Mouse (Mus musculus) spleen, postnatal 14 days (tissue): ENCODE data around the gene Kctd11.

Experiments
- DNase-seq, 2 experiments: peaks; one replicate each; pipeline ENCODE4 v3.0.0; 2021 to 2022; ENCODE audit warnings: low spot score in 2 of 2

Gene Kctd11

GRCm38 (mm10) chr11:69849128-69849527 lies 32.1 kb downstream of the Kctd11 start:
- DNase-seq = no peak

DNA sequence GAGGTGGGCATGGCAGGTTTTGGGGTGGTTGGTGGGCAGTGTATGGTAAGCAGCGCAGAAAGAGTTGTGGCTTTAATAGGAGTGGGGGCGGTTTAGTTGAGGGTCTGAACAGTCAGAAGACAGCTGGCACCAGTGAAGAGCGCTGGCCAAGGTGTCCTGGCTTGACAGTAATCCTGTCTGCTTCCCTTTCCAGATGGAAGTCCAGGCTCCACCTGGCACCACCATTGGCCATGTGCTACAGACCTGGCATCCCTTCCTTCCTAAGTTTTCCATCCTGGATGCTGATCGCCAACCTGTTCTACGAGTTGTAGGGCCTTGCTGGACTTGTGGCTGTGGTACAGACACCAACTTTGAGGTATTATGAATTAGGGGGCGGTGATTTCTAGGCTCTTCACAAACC lies 33.2 kb downstream of the Kctd11 start:
- no peak for DNase-seq

GRCm38 (mm10) chr11:69846738-69847688 lies 34.2 kb downstream of the Kctd11 start:
- no peak for DNase-seq

- peak; percentile 89 to 91 for DNase-seq
Measured at GRCm38 (mm10) chr11:69846198-69846680, 35.0 kb downstream of the Kctd11 start, which contains the start of gene Plscr3. TSS of gene Plscr3 (plus strand) at chr11:69846376.

DNA sequence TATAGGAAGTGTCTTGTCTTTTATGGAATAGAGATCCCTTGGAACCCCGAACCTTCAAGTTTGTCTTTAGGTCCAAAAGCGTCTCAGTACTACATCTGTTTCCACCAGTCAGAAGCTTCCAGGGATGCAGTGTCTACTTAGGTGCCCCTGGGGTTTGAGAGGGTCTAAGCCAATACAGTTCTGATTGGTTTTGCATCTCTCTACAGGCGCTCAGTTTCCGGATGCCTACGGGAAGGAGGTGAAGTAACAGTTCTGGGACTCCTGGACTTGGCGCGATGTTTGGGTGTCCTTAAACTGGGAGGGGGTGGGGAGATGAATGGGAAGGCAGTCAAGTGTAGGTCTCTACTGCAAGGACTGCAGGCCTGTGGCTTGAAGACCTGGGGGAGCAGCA lies 42.5 kb downstream of the Kctd11 start:
- DNase-seq = no peak

DNA sequence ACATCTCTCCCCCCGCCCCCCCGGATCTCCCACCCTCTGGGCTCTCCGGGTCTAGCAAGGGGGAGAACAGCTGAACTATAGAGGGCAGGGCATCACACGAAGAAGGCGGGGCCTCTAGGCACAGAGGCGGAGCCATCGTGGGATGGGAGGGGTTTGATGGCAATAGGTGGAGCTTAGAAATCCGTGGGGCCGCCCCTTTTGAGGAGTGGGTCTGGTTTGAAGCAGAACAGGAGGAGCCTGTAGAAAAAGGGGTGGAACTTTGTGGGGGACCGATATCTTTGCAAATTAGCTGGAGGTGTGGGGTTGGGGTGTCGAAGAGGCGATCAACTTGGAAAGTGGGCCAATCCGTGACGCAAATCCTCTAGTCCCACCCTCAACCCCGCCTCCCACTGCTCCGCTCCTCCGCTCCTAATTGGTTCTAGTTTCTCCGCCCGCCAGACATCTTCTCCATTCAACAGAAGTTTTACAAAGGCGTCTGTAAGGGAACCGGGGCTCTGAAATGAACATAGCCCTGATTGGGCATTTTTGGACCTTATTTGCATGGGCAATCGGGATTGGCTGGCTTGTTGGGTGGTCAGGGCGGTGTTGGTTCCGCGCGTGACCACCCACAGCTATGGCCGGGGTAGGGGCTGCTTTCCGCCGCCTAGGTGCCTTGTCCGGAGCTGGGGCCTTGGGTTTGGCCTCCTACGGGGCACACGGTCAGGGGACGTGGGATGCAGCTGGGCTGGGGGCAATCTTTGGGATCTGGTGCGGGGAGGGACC lies 43.1 kb downstream of the Kctd11 start, which contains the start of gene Tmem256:
Gene Tmem256, plus strand, starts transcription at position 563 of the 762 bp plus-strand sequence.
- peak; percentile 80 to 86 for DNase-seq

GRCm38 (mm10) chr11:69837604-69837951 lies 43.6 kb downstream of the Kctd11 start, which contains the start of gene Nlgn2:
TSS of gene Nlgn2 (minus strand) at chr11:69837784.
- no peak for DNase-seq

DNA sequence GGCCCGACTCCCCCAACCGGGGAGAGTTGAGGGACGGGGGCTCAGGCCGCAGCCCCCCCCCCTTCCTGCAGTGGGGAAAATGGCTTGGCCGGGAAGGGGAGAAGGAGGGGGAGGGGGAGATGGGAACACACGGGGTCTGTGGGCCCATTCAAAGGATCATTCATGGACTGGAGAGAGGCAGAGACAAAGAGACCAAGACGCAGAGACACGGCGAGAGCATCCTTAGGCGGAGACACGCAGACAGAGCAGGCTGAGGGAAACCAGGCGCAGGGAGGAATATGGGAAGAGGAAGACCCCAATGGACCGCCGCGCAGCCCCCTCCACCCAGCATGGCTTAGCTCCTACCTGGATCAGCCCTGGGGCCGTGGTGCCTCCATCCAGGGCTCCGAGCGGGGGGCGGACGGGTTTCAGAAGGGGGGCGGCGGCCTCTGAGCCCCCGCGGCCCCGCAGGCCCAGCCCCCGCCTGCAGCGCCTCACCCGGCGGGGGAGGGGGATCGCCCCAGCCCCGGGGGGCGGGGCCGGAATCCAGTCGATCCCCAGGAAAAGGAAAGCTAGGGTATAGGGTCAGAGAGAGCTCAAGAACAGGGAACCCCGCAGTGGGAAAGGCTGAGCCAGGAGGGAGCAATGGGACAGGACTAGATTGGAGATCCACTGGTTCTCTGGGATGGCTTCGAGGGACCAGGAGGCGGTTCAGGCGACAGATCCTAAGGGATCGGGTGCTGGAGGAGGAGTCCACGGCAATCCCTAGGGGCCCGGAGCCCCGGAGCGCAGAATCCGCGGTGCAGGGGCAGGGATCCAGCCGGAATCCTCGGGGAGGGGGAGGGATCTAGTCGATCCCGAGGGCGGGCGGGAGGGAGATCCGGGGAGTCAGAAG lies 44.3 kb downstream of the Kctd11 start:
- no peak for DNase-seq

DNA sequence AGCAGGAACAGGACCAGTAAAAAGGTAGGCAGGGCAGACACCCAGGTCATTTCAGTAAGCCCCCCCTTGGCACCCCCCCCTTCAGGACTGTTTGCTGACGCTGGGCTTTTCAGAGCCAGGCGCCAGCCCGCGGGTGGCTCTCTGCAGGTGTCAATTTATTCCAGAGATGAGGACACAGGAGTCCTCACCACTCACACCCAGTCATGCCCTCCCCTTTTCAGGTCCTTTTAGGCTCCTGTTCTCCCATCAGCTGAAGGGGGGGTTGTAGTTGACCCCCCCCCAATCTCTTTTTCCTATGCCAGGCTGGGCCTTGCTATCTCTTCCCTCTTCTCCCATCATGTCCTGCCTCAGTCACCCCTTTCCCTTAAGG lies 45.3 kb downstream of the Kctd11 start:
- no peak for DNase-seq

DNA sequence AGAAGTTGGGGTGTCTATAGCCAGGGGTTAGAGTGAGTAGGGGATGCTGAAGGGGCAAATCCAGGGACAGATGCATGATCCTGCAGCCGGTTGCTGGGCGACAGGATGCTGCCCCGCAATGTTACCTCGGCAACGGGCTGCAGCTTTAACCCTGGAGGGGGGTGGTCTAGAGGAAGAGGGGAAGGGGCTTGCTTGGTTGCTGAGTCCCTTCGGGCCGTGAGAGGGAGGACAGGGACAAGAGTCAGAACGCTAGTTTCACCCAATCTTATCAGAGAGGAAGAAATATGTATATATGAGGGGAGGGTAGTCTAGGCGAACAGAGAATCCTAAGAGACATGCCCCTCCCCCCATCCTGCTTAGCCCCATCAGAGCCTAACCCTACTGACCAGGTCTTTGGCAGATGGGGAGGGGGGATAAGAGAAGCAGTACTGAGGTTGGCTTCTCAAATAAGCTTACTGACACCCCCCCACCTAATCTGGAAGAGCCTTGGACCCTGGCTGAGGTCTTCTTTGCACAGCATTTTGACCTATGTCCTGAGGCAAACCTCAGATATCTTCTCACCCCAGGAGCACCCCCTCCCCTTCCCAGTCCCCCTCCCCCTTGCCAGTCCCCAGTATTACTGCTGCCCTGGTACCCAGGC lies 45.8 kb downstream of the Kctd11 start:
- no peak for DNase-seq

- peak; percentile 42 to 54 for DNase-seq
Measured at GRCm38 (mm10) chr11:69834001-69834549, 47.1 kb downstream of the Kctd11 start.

- DNase-seq = no peak
Measured at GRCm38 (mm10) chr11:69833554-69833953, 47.7 kb downstream of the Kctd11 start.

GRCm38 (mm10) chr11:69828832-69829231 lies 52.4 kb downstream of the Kctd11 start:
- DNase-seq = no peak
